Mouse (Mus musculus) midbrain, embryonic 14.5 days (tissue): ENCODE results near the gene Gm35315. TPM values are rescaled to one million over a fixed set of nuclear protein-coding genes. Genes with fewer than 3 reads are reported as not detected.

Source experiments
- ATAC-seq: fragments of 200-750 bp; cut with Nextera tagmentation; 2 replicates; pipeline ENCODE4 v1.8.0; 2017; ENCODE audit warnings: moderate number of reproducible peaks, moderate library complexity; ENCODE audit not compliant: low FRiP score, low TSS enrichment
- DNase-seq: peaks from one replicate; pipeline ENCODE4 v3.0.0-alpha.2; 2015
- H3K27ac ChIP-seq: fragments of 300-500 bp; sonication (generic); replicated peaks from 2 replicates; pipeline ENCODE4 v1.5.1; 2014; ENCODE audit warnings: mild to moderate bottlenecking, low read depth, low read length, moderate library complexity
- H3K27me3 ChIP-seq: fragments of 300-500 bp; sonication (generic); 2 replicates; pipeline ENCODE4 v1.6.1; 2014; ENCODE audit warnings: low read length, control low read depth, mixed read lengths; ENCODE audit not compliant: control insufficient read depth, insufficient read depth
- H3K36me3 ChIP-seq: fragments of 300-500 bp; sonication (generic); 2 replicates; pipeline ENCODE4 v1.6.1; 2014; ENCODE audit warnings: low read length, control low read depth; ENCODE audit not compliant: control insufficient read depth, insufficient read depth
- H3K4me1 ChIP-seq: fragments of 300-500 bp; sonication (generic); 2 replicates; pipeline ENCODE4 v1.6.1; 2014; ENCODE audit warnings: mild to moderate bottlenecking, antibody characterized with exemption, low read length, control low read depth; ENCODE audit not compliant: control insufficient read depth, insufficient read depth
- H3K4me2 ChIP-seq: fragments of 300-500 bp; sonication (generic); 2 replicates; pipeline ENCODE4 v1.6.1; 2014; ENCODE audit warnings: mild to moderate bottlenecking, low read length, moderate library complexity
- H3K4me3 ChIP-seq: fragments of 300-500 bp; sonication (generic); replicated peaks from 2 replicates; pipeline ENCODE4 v1.5.1; 2014; ENCODE audit warnings: low read depth, low read length
- H3K9ac ChIP-seq: fragments of 300-500 bp; sonication (generic); replicated peaks from 2 replicates; pipeline ENCODE4 v1.6.1; 2014; ENCODE audit warnings: mild to moderate bottlenecking, low read length, moderate library complexity
- H3K9me3 ChIP-seq: fragments of 300-500 bp; sonication (generic); 2 replicates; pipeline ENCODE4 v1.6.1; 2016; ENCODE audit warnings: low read length, control low read depth, mixed read lengths; ENCODE audit not compliant: control insufficient read depth
- WGBS: fragments of 180-500 bp; shearing (Covaris S2); extraction: QIAGEN DNeasy Blood & Tissue Kit; methylation state at CpG from one replicate; pipeline ENCODE4 v1.1.7; 2014; 5-methylcytosine and 5-hydroxymethylcytosine counted together
- polyA plus RNA-seq: library from polyadenylated mRNA; unstranded; fragments of >200 nt; fragmentation: Nextera tagmentation; extraction: Ambion mirVana; gene quantifications from 2 replicates; pipeline ENCODE4 v1.2.1, GENCODE M21; 2014

Gm35315 gene
- polyA plus RNA-seq, 1 experiment from 2014 or later: 0.55 TPM

DNA sequence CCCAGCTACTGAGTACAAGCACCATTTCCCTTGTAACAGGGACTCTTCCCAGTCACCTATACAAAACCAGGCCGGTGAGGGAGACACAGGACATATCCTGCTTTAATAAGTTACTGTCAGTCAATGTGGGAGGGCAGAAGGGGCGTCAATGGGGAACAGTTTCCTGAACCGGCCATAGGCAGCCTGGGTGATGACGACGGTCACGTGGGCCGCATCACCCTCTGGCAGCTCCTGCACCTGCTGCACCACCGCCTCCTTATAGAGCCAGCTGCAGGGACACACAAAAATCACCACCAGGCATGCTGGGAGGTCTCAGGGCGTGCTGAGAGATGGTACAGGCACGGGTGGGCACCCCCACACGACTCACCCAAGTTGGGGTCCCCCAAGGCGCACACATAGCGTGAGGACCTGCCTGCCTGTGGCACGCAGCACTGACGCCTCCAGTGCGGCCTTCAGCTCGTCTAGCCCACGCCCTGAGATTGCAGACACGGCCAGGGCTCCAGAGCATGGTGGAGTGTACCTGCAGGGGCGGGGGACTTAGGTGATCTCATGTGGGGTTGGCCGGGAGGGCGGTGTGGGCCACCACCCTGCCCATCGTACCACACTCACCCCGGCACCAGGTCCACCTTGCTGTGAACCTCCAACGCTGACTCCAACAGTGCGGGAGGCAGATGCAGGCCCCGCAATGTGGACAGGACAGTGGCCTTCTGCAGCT is 9.8 kb upstream of the Gm35315 start:
- Histone ChIP-seq H3K4me2 (no peak overlapping the region), H3K9ac (no peak overlapping the region), H3K27me3 (0 out of 2 replicates have a peak, but pooled peaks cover 5% of the 10 kb centered on the region), H3K4me3 (no peak overlapping the region), H3K9me3 (no peaks in the 10 kb centered on the region), H3K36me3 (peaks cover 41% of the 10 kb centered on the region), H3K27ac (no peak overlapping the region), H3K4me1 (peaks cover 28% of the 10 kb centered on the region)
- no peak for DNase-seq
- no peak for ATAC-seq
- 96% methylated on average over 27 of the region's 27 CpGs for WGBS

DNA sequence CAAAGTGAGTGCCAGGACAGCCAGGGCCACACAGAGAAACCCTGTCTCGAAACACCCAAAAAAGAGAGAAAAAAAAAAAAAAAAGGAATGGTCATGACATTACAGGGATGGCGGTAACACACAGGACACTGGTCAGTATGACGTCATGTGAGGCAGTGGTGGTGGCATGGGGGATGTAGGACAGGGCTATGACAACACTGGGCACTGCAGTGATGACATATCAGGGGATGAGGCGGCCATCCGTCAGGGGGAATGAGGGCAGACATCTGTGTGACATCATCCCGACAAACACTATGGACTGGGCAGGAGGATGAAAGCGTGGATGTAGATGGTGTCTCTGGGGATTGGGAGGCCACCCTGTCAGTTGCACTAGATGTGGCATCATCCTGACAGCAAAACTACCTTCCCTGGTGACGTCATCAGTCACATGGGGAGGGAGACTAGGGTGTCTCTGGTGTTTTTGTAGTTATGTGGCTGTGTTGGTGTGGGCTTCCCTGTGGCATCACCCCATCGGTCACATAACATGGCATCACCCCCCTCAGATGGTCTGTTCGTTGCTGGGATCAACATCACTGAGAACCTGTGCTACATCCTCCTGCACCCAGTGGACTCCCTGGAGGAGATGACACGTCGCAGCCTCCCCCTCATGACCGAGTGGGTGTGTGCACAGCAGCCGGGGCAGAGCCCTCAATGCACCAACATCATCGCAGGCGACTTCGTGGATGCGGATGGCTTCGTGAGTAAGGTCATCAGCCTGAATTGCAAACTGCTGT is 8.8 kb upstream of the Gm35315 start:
- Histone ChIP-seq H3K36me3 (peaks cover 41% of the 10 kb centered on the region), H3K4me1 (peaks cover 28% of the 10 kb centered on the region), H3K27me3 (0 out of 2 replicates have a peak, but pooled peaks cover 5% of the 10 kb centered on the region), H3K27ac (no peak overlapping the region), H3K9ac (no peak overlapping the region), H3K9me3 (no peaks in the 10 kb centered on the region), H3K4me2 (no peak overlapping the region), H3K4me3 (no peak overlapping the region)
- ATAC-seq (no peak), DNase-seq (no peak)
- WGBS: 95% methylated on average over 19 of the region's 19 CpGs

DNA sequence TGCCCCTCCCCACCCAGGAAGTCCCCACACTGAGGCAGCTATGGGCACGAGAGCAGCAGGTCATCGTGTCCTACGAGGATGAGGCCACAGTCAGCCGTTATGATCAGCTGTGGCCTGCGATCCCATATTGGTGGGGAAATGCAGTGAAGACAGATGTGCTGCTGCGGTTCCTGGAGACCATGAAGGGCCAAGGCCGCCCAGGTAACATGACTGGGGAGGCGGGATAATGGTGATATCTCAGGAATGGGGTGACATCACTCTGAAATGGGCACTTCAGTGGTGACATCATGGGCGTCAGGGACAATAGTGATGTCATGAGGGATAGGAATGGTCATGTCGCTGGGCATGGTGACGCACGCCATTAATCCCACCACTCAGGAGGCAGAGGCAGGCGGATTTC is 8.2 kb upstream of the Gm35315 start:
- 0 out of 2 replicates have a peak, but pooled peaks cover 5% of the 10 kb centered on the region for H3K27me3 ChIP-seq
- WGBS: 93% methylated on average over 13 of the region's 13 CpGs
- H3K4me2 ChIP-seq: no peak overlapping the region
- H3K9ac ChIP-seq: no peak overlapping the region
- DNase-seq (no peak), ATAC-seq (no peak)
- H3K9me3 ChIP-seq: no peaks in the 10 kb centered on the region
- H3K4me1 ChIP-seq: peaks cover 28% of the 10 kb centered on the region
- H3K36me3 ChIP-seq: peaks cover 41% of the 10 kb centered on the region
- no peak overlapping the region for H3K4me3 ChIP-seq
- no peak overlapping the region for H3K27ac ChIP-seq

DNA sequence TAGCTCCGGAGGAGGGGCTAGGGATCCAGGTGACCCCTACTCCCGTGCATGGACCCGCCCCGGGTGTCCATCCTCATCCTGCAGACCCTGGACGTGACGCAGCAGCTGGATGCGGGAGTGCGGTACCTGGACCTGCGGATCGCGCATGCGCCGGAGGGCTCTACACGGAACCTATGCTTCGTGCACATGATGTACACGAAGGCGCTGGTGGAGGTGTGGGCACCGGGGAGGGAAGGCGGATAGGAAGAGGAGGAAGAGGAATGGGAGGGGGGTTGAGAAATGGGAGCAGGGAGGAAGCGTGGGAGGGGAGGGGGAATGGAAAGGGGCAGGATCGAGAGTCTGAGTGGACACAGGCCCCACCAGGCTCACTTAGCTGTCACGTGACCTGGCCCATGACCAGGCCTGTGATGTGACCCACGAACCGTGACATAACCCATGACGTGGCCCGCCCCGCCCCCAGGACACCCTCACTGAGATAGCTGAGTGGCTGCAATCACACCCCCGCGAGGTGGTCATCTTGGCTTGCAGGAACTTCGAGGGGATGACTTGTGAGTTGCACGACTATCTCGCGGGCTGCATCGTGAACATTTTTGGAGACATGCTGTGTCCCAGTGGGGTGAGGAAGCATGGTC is 7.6 kb upstream of the Gm35315 start:
- Histone ChIP-seq H3K27ac (no peak overlapping the region), H3K27me3 (0 out of 2 replicates have a peak, but pooled peaks cover 5% of the 10 kb centered on the region), H3K4me1 (peaks cover 25% of the 10 kb centered on the region), H3K36me3 (peaks cover 41% of the 10 kb centered on the region), H3K9me3 (no peaks in the 10 kb centered on the region), H3K4me2 (peak overlapping the region; percentile 74), H3K4me3 (peak overlapping the region; percentile 36), H3K9ac (peak overlapping the region; percentile 45; the same call in 1 of the 2 replicates)
- ATAC-seq (peak; percentile 65), DNase-seq (peak; percentile 87)
- 20% methylated on average over 34 of the region's 34 CpGs for WGBS

DNA sequence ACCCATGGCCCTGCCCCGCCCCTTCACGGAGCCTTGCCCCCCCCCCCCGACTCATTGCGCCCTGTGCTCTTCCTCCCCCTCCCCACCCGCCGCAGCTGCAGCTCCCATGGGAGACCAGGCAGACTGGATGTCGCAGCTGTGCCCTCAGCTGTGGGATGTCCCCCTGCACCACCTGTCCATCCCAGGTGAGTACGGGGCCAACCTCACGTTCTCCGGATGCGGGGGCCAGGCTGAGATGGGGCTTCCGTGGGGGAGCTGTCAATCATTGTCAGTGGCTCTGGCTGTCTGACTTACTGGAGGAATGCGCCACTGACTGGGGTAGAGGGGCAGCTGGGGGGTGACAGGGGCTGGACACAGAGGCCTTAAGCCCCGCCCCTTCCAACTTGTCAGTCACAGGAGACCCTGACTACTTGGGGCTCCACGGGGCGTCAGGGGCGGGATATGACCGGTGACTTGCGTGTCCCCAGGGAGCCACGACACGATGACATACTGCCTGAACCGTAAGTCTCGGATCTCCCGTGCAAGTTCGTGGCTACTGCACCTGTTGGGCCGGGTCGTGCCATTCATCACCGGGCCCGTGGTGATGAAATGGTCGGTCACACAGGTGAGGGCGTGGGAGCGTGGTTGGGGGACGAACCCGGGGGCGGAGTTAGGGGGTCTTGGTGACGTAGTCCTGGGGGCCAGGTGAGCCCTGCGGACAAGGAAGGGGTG is 6.9 kb upstream of the Gm35315 start:
- 0 out of 2 replicates have a peak, but pooled peaks cover 5% of the 10 kb centered on the region for H3K27me3 ChIP-seq
- ATAC-seq: peak; percentile 35
- DNase-seq: peak; percentile 62

DNA sequence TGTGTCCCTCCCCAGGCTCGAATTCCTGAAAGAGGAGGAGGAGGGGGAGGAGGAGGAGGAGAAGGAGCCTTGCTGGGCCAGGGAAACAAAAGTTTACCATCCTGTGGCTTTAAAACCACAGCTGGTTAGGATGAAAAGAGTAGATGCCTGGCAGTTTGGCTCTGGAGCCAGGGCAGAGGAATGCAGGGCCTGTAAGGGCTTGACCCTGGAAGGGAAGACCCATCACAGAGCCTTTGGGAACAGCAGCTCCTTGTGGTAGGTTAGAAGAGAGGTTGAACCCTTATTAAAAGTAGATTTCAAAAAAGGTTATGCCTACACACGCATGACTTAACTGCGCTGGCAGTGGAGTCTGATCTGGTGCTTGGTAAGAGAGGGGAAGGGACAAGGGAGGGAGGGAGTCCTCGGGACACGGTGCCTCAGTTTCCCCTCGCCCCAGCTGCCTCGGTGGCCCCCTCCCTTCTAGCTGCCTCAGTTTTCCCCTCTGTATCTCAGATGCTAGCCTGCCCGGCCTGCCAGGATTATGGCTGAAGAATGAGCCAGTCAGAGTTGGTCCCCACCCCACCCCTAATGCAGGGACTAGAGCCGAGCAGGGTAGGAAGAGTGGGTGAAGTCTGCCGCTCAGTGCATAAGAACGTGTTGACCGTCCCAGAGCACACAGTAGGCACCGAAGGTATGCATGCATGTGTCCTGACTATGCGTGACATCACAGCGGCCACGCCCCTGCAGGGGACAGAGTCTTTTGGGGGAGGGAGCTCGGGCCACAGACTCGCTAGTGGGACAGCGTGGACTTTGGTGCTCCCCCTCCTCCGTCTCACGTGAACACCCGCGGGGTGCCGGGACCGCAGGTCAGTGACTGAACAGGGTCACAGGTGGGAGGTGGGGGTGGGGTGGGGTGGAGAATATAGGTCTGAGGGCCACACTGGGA is 5.7 kb upstream of the Gm35315 start, which contains the start of gene Plcxd1:
Gene Plcxd1 (plus strand): TSS at position 314 of the 925 bp plus-strand sequence.
- Histone ChIP-seq H3K9me3 (no peaks in the 10 kb centered on the region), H3K27me3 (0 out of 2 replicates have a peak, but pooled peaks cover 5% of the 10 kb centered on the region), H3K36me3 (peaks cover 25% of the 10 kb centered on the region), H3K9ac (peak within 1 kb of the TSS; percentile 45; the same call in 1 of the 2 replicates), H3K4me2 (peak within 1 kb of the TSS; percentile 74), H3K27ac (no peak within 1 kb of the TSS), H3K4me1 (peaks cover 17% of the 10 kb centered on the region), H3K4me3 (peak within 1 kb of the TSS; percentile 36)
- ATAC-seq (no peak; the same call in 1 of the 2 replicates), DNase-seq (peak; percentile 15)
- WGBS: 6% methylated on average over 25 of the region's 25 CpGs

More for the DNA sequence above, 6.9 kb upstream of the Gm35315 start:
- H3K4me2 ChIP-seq: peak overlapping the region; percentile 74
- no peaks in the 10 kb centered on the region for H3K9me3 ChIP-seq
- H3K36me3 ChIP-seq: peaks cover 35% of the 10 kb centered on the region
- H3K4me3 ChIP-seq: peak overlapping the region; percentile 36
- WGBS: 2% methylated on average over 32 of the region's 37 CpGs
- H3K9ac ChIP-seq: peak overlapping the region; percentile 45
- peaks cover 18% of the 10 kb centered on the region for H3K4me1 ChIP-seq
- no peak overlapping the region for H3K27ac ChIP-seq

DNA sequence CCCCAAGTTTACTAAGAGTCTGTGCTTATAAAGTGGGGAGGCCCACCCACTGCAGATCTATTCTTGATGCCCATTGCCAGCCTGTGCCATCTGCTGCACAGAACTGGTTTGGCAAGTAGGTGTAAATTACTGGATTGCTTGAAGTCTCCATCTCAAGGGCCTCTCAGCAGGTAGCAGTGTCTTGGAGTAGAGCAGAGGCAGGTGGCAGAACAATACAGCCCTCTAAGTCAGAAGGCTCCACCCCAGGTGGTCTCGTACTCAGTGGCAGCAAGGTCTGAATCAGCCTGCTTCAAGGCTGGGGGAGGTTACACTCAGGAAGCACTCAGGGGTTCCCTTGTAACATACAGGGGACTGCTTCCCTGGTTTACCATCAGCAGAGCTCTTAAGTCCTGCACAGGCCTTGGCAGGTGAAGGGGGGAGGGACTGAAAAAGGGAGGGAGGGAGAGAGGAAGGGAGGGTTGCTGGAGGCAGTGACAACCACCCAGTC is 4.8 kb upstream of the Gm35315 start:
- Histone ChIP-seq H3K4me1 (peaks cover 22% of the 10 kb centered on the region), H3K36me3 (peaks cover 16% of the 10 kb centered on the region), H3K4me2 (no peak overlapping the region), H3K9ac (no peak overlapping the region), H3K9me3 (no peaks in the 10 kb centered on the region), H3K27ac (no peak overlapping the region), H3K27me3 (0 out of 2 replicates have a peak, but pooled peaks cover 5% of the 10 kb centered on the region), H3K4me3 (no peak overlapping the region)
- ATAC-seq (no peak), DNase-seq (no peak)
- 15% methylated on average over 1 of the region's 1 CpGs for WGBS
